In genomic region chr5:92812936-92813335, GRCm38 (mm10) we compare ENCODE assay signal across 8 mouse cellular contexts.
DNase-seq lines count a peak whose midpoint lies in the region; ATAC-seq and TF ChIP-seq lines count a peak whose summit lies in the region.

No protein-coding gene starts in this region.

- ATAC-seq in liver, embryonic 12.5 days: no peak
- ATAC-seq in forebrain, embryonic 11.5 days (replicated peaks; ENCODE audit: low FRiP score): peak; percentile 81
- peak; percentile 57 for ATAC-seq in kidney, postnatal 0 days (replicated peaks; ENCODE audit: low FRiP score, low read depth)
- no peak for ATAC-seq in midbrain, postnatal 0 days (ENCODE audit: low FRiP score)
- ATAC-seq in inflammation-experienced regulatory T-cells, adult 6 months: no peak

- H3K4me3 ChIP-seq in liver, embryonic 12.5 days: no peak overlapping the region
- H3K4me3 ChIP-seq in forebrain, embryonic 11.5 days (ENCODE audit: low read depth, low read length): no peak overlapping the region
- H3K4me3 ChIP-seq in kidney, postnatal 0 days (replicated peaks; ENCODE audit: low read depth, low read length): no peak overlapping the region
- H3K4me3 ChIP-seq in midbrain, postnatal 0 days (ENCODE audit: low read depth, low read length): no peak overlapping the region

- peaks cover 26% of the 10 kb centered on the region for H3K27me3 ChIP-seq in liver, embryonic 12.5 days (replicated peaks)
- no peaks in the 10 kb centered on the region for H3K27me3 ChIP-seq in forebrain, embryonic 11.5 days (ENCODE audit: control insufficient read depth, insufficient read depth, low read length)
- H3K27me3 ChIP-seq in kidney, postnatal 0 days (ENCODE audit: insufficient read depth, low read length): no peaks in the 10 kb centered on the region
- no peaks in the 10 kb centered on the region for H3K27me3 ChIP-seq in midbrain, postnatal 0 days (ENCODE audit: insufficient read depth, low read length)

- H3K9ac ChIP-seq in liver, embryonic 12.5 days: no peak overlapping the region
- H3K9ac ChIP-seq in forebrain, embryonic 11.5 days (ENCODE audit: low read length): no peak overlapping the region
- H3K9ac ChIP-seq in kidney, postnatal 0 days (ENCODE audit: low read depth, low read length): no peak overlapping the region
- H3K9ac ChIP-seq in midbrain, postnatal 0 days (replicated peaks; ENCODE audit: low read length, poor library complexity, severe bottlenecking): no peak overlapping the region

- H3K4me1 ChIP-seq in liver, embryonic 12.5 days: peaks cover 3% of the 10 kb centered on the region; the same call in 1 of the 2 replicates
- H3K4me1 ChIP-seq in forebrain, embryonic 11.5 days (replicated peaks; ENCODE audit: control insufficient read depth, insufficient read depth, low read length): peaks cover 34% of the 10 kb centered on the region
- H3K4me1 ChIP-seq in kidney, postnatal 0 days (replicated peaks; ENCODE audit: insufficient read depth, low read length): peaks cover 16% of the 10 kb centered on the region
- H3K4me1 ChIP-seq in midbrain, postnatal 0 days (ENCODE audit: insufficient read depth, low read length): no peaks in the 10 kb centered on the region

- H3K36me3 ChIP-seq in liver, embryonic 12.5 days: no peaks in the 10 kb centered on the region
- H3K36me3 ChIP-seq in forebrain, embryonic 11.5 days (ENCODE audit: control insufficient read depth, insufficient read depth, low read length): no peaks in the 10 kb centered on the region
- H3K36me3 ChIP-seq in kidney, postnatal 0 days (ENCODE audit: insufficient read depth, low read length): no peaks in the 10 kb centered on the region
- no peaks in the 10 kb centered on the region for H3K36me3 ChIP-seq in midbrain, postnatal 0 days (ENCODE audit: insufficient read depth, low read length)

- no peak overlapping the region for H3K27ac ChIP-seq in liver, embryonic 12.5 days
- H3K27ac ChIP-seq in forebrain, embryonic 11.5 days (ENCODE audit: low read depth, low read length): 0 out of 2 replicates have a peak overlapping the region, but pooled peaks have one; percentile 34
- H3K27ac ChIP-seq in kidney, postnatal 0 days: peak overlapping the region; percentile 77
- H3K27ac ChIP-seq in midbrain, postnatal 0 days (ENCODE audit: low read depth, low read length): no peak overlapping the region

- no peak for TF ChIP-seq CTCF in kidney, postnatal 0 days (IDR thresholded peaks at IDR 0.05; ENCODE audit: low read depth)
- no peak for TF ChIP-seq CTCF in midbrain, postnatal 0 days (IDR thresholded peaks at IDR 0.05)

- DNase-seq in liver: peak; percentile 22
- peak; percentile 76 for DNase-seq in forebrain, embryonic 11.5 days (ENCODE audit: low spot score)
- DNase-seq in kidney, postnatal 0 days (ENCODE audit: low spot score): peak; percentile 91
- DNase-seq in midbrain, postnatal 0 days (ENCODE audit: low spot score): peak; percentile 41
- DNase-seq in right cerebral cortex, postnatal 25 days: no peak
- no peak for DNase-seq in adrenal gland, postnatal 14 days

- H3K4me2 ChIP-seq in liver, embryonic 12.5 days: no peak overlapping the region
- H3K4me2 ChIP-seq in forebrain, embryonic 11.5 days (ENCODE audit: low read depth, low read length, severe bottlenecking): 0 out of 2 replicates have a peak overlapping the region, but pooled peaks have one; percentile 21
- no peak overlapping the region; the same call in 1 of the 2 replicates for H3K4me2 ChIP-seq in kidney, postnatal 0 days (ENCODE audit: low read length)
- no peak overlapping the region for H3K4me2 ChIP-seq in midbrain, postnatal 0 days (ENCODE audit: low read depth, low read length, poor library complexity, severe bottlenecking)

- H3K9me3 ChIP-seq in liver, embryonic 12.5 days (replicated peaks): no peaks in the 10 kb centered on the region
- H3K9me3 ChIP-seq in forebrain, embryonic 11.5 days (ENCODE audit: control insufficient read depth, low read length): no peaks in the 10 kb centered on the region; the same call in 1 of the 2 replicates
- H3K9me3 ChIP-seq in kidney, postnatal 0 days (replicated peaks; ENCODE audit: low read length): no peaks in the 10 kb centered on the region
- H3K9me3 ChIP-seq in midbrain, postnatal 0 days (ENCODE audit: low read length): no peaks in the 10 kb centered on the region

- WGBS in liver, embryonic 12.5 days (ENCODE audit: insufficient replicate concordance): 43% methylated on average over 8 of the region's 8 CpGs
- WGBS in forebrain, embryonic 11.5 days: 3% methylated on average over 8 of the region's 8 CpGs
- WGBS in kidney, postnatal 0 days: 18% methylated on average over 8 of the region's 8 CpGs
- WGBS in midbrain, postnatal 0 days: 9% methylated on average over 8 of the region's 8 CpGs

Comparison
In these comparisons a context has a peak if more than half of its experiments do, and no peak if none do; other contexts are left out.
1. DNase-seq: peak in liver (single experiment), forebrain, embryonic 11.5 days (single experiment), kidney, postnatal 0 days (single experiment) and midbrain, postnatal 0 days (single experiment); none in right cerebral cortex, postnatal 25 days (single experiment) and adrenal gland, postnatal 14 days (single experiment).
2. ATAC-seq: peak in forebrain, embryonic 11.5 days (single experiment) and kidney, postnatal 0 days (single experiment); none in liver, embryonic 12.5 days (single experiment), midbrain, postnatal 0 days (single experiment) and inflammation-experienced regulatory T-cells, adult 6 months (single experiment).
3. H3K27ac ChIP-seq: peak in forebrain, embryonic 11.5 days (single experiment) and kidney, postnatal 0 days (single experiment); none in liver, embryonic 12.5 days (single experiment) and midbrain, postnatal 0 days (single experiment).